Mouse (Mus musculus) hindbrain, embryonic 10.5 days (tissue): ENCODE data around the gene Tmem100. TPM values are rescaled to one million over a fixed set of nuclear protein-coding genes. Genes with fewer than 3 reads are reported as not detected.

Experiments
- DNase-seq: peaks from one replicate; pipeline ENCODE4 v3.0.0-alpha.2; 2017; ENCODE audit warnings: low spot score
- H3K27ac ChIP-seq: fragments of 300-500 bp; sonication (generic); 2 replicates; pipeline ENCODE4 v1.5.1; 2016; ENCODE audit warnings: mild to moderate bottlenecking, moderate library complexity
- H3K27me3 ChIP-seq: fragments of 300-500 bp; sonication (generic); 2 replicates; pipeline ENCODE4 v1.6.1; 2016; ENCODE audit warnings: mild to moderate bottlenecking; ENCODE audit not compliant: poor library complexity, insufficient read depth, severe bottlenecking
- H3K36me3 ChIP-seq: fragments of 300-500 bp; sonication (generic); 2 replicates; pipeline ENCODE4 v1.6.1; 2016; ENCODE audit warnings: mild to moderate bottlenecking, moderate library complexity
- H3K4me1 ChIP-seq: fragments of 300-500 bp; sonication (generic); replicated peaks from 2 replicates; pipeline ENCODE4 v1.6.1; 2016; ENCODE audit warnings: mild to moderate bottlenecking
- H3K4me3 ChIP-seq: fragments of 300-500 bp; sonication (generic); 2 replicates; pipeline ENCODE4 v1.5.1; 2016; ENCODE audit warnings: mild to moderate bottlenecking, moderate library complexity
- H3K9me3 ChIP-seq: fragments of 300-500 bp; sonication (generic); 2 replicates; pipeline ENCODE4 v1.6.1; 2016; ENCODE audit warnings: mild to moderate bottlenecking, moderate library complexity
- WGBS: fragments of 180-500 bp; shearing (Covaris S2); methylation state at CpG from one replicate; pipeline ENCODE4 v1.1.7; 2016; 5-methylcytosine and 5-hydroxymethylcytosine counted together
- polyA plus RNA-seq: library from polyadenylated mRNA; unstranded; fragments of >200 nt; fragmentation: Nextera tagmentation; extraction: Ambion mirVana; gene quantifications from 2 replicates; pipeline ENCODE4 v1.2.1, GENCODE M21; 2016

Tmem100 gene
- polyA plus RNA-seq, 1 experiment from 2014 or later = 7.5 TPM

GRCm38 (mm10) chr11:90081820-90082596 lies 51.9 kb downstream of the Tmem100 start:
- Histone ChIP-seq H3K27ac (no peak overlapping the region), H3K4me1 (no peaks in the 10 kb centered on the region), H3K36me3 (no peaks in the 10 kb centered on the region), H3K27me3 (no peaks in the 10 kb centered on the region), H3K9me3 (no peaks in the 10 kb centered on the region), H3K4me3 (no peak overlapping the region)
- 86% methylated on average over 10 of the region's 10 CpGs for WGBS
- no peak for DNase-seq

- Histone ChIP-seq H3K4me3 (no peak overlapping the region), H3K27ac (no peak overlapping the region), H3K36me3 (no peaks in the 10 kb centered on the region), H3K4me1 (no peaks in the 10 kb centered on the region), H3K27me3 (no peaks in the 10 kb centered on the region), H3K9me3 (no peaks in the 10 kb centered on the region)
- 81% methylated on average over 3 of the region's 3 CpGs for WGBS
- no peak for DNase-seq
These were observed 52.9 kb downstream of the Tmem100 start for GRCm38 (mm10) chr11:90083042-90083441.

GRCm38 (mm10) chr11:90084166-90084565 lies 54.0 kb downstream of the Tmem100 start:
- Histone ChIP-seq H3K4me1 (no peaks in the 10 kb centered on the region), H3K9me3 (no peaks in the 10 kb centered on the region), H3K4me3 (no peak overlapping the region), H3K27ac (no peak overlapping the region), H3K27me3 (no peaks in the 10 kb centered on the region), H3K36me3 (no peaks in the 10 kb centered on the region)
- DNase-seq = no peak
- WGBS = 73% methylated on average over 5 of the region's 5 CpGs

Other genes with a start within 250 kb of the Tmem100 start
- gene Pctp, start 27.5 kb upstream of the Tmem100 start, polyA plus RNA-seq = 15.0 and 19.6 TPM in 2 replicates
- gene Gm45716, start 157.3 kb downstream of the Tmem100 start, polyA plus RNA-seq = 15.6 and 19.0 TPM in 2 replicates
- 44.3 and 55.9 TPM in 2 replicates for gene Mmd, start 219.1 kb downstream of the Tmem100 start, polyA plus RNA-seq